Mouse (Mus musculus) hindbrain, embryonic 12.5 days (tissue): ENCODE results near the gene Gm49776. TPM values are rescaled to one million over a fixed set of nuclear protein-coding genes. Genes with fewer than 3 reads are reported as not detected.
"Not testable (repeated sequence)": the region's sequence is repeated elsewhere in the genome, so short reads cannot be mapped to it uniquely, and the experiment has no call there.

Experiments
- ATAC-seq: fragments of 200-750 bp; cut with Nextera tagmentation; 2 replicates; pipeline ENCODE4 v1.8.0; 2017; ENCODE audit warnings: moderate TSS enrichment; ENCODE audit not compliant: low FRiP score
- H3K27ac ChIP-seq: fragments of 300-500 bp; sonication (generic); 2 replicates; pipeline ENCODE4 v1.5.1; 2016; ENCODE audit warnings: mild to moderate bottlenecking
- H3K27me3 ChIP-seq: fragments of 300-500 bp; sonication (generic); 2 replicates; pipeline ENCODE4 v1.6.1; 2016; ENCODE audit warnings: mild to moderate bottlenecking
- H3K36me3 ChIP-seq: fragments of 300-500 bp; sonication (generic); 2 replicates; pipeline ENCODE4 v1.6.1; 2016; ENCODE audit warnings: mild to moderate bottlenecking
- H3K4me1 ChIP-seq: fragments of 300-500 bp; sonication (generic); 2 replicates; pipeline ENCODE4 v1.6.1; 2016
- H3K4me2 ChIP-seq: fragments of 300-500 bp; sonication (generic); replicated peaks from 2 replicates; pipeline ENCODE4 v1.6.1; 2016; ENCODE audit warnings: mild to moderate bottlenecking
- H3K4me3 ChIP-seq: fragments of 300-500 bp; sonication (generic); 2 replicates; pipeline ENCODE4 v1.5.1; 2016; ENCODE audit warnings: mild to moderate bottlenecking
- H3K9ac ChIP-seq: fragments of 300-500 bp; sonication (generic); 2 replicates; pipeline ENCODE4 v1.6.1; 2016; ENCODE audit warnings: mild to moderate bottlenecking, moderate library complexity
- H3K9me3 ChIP-seq: fragments of 300-500 bp; sonication (generic); replicated peaks from 2 replicates; pipeline ENCODE4 v1.6.1; 2016; ENCODE audit warnings: mild to moderate bottlenecking
- WGBS: fragments of 180-500 bp; shearing (Covaris S2); methylation state at CpG from one replicate; pipeline ENCODE4 v1.1.7; 2016; 5-methylcytosine and 5-hydroxymethylcytosine counted together
- polyA plus RNA-seq: library from polyadenylated mRNA; unstranded; fragments of >200 nt; fragmentation: Nextera tagmentation; extraction: Ambion mirVana; gene quantifications from 2 replicates; pipeline ENCODE4 v1.2.1, GENCODE M21; 2016

The Gm49776 gene
- polyA plus RNA-seq, 1 experiment from 2014 or later, result 1.7 TPM

GRCm38 (mm10) chr16:18214858-18215257 lies 43.3 kb downstream of the Gm49776 start:
- ATAC-seq, result no peak
- Histone ChIP-seq H3K36me3 (no peaks in the 10 kb centered on the region), H3K4me2 (peak overlapping the region; percentile 52), H3K9ac (peak overlapping the region; percentile 45; the same call in 1 of the 2 replicates), H3K27me3 (no peaks in the 10 kb centered on the region), H3K27ac (peak overlapping the region; percentile 92), H3K4me3 (peak overlapping the region; percentile 20), H3K4me1 (peaks cover 52% of the 10 kb centered on the region), H3K9me3 (no peaks in the 10 kb centered on the region)
- WGBS, result 62% methylated on average over 7 of the region's 7 CpGs

DNA sequence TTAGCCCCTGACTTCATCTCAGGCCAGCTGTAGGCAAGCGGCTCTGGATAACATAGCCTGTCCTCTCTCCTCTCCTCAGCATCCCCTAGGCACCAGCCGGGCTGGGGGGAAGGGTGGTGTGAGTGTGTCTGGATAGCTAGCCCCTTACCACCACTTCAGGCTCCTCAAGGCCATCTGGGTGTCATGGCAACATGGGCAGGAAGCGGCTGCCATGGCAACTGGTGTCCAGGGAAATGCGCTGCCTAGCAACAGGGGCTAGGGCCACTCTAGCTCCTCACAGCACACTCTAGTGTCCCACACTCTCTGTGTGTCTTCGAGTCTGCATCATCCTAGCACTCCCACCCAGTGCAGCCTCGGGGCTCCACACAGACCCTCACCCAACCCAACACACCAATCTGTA lies 44.4 kb downstream of the Gm49776 start:
- WGBS, result 20% methylated on average over 6 of the region's 6 CpGs
- Histone ChIP-seq H3K4me1 (peaks cover 49% of the 10 kb centered on the region), H3K4me3 (peak overlapping the region; percentile 20), H3K36me3 (no peaks in the 10 kb centered on the region), H3K27ac (peak overlapping the region; percentile 92), H3K27me3 (no peaks in the 10 kb centered on the region), H3K9me3 (no peaks in the 10 kb centered on the region), H3K9ac (peak overlapping the region; percentile 45), H3K4me2 (peak overlapping the region; percentile 52)
- ATAC-seq, result peak; percentile 95

GRCm38 (mm10) chr16:18211417-18212171 lies 46.5 kb downstream of the Gm49776 start:
- Histone ChIP-seq H3K9ac (no peak overlapping the region), H3K36me3 (no peaks in the 10 kb centered on the region), H3K4me3 (no peak overlapping the region), H3K4me2 (no peak overlapping the region), H3K4me1 (peaks cover 47% of the 10 kb centered on the region), H3K9me3 (no peaks in the 10 kb centered on the region), H3K27ac (no peak overlapping the region), H3K27me3 (no peaks in the 10 kb centered on the region)
- no peak for ATAC-seq
- WGBS, result 48% methylated on average over 10 of the region's 10 CpGs

- Histone ChIP-seq H3K27ac (no peak overlapping the region), H3K9ac (no peak overlapping the region), H3K27me3 (no peaks in the 10 kb centered on the region), H3K4me1 (peaks cover 45% of the 10 kb centered on the region), H3K4me3 (no peak overlapping the region), H3K4me2 (no peak overlapping the region), H3K36me3 (no peaks in the 10 kb centered on the region), H3K9me3 (no peaks in the 10 kb centered on the region)
- 25% methylated on average over 8 of the region's 8 CpGs for WGBS
- no peak for ATAC-seq
Measured at GRCm38 (mm10) chr16:18210701-18211416, 47.3 kb downstream of the Gm49776 start.

GRCm38 (mm10) chr16:18203430-18204091 lies 54.6 kb downstream of the Gm49776 start:
- H3K27me3 ChIP-seq, result no peaks in the 10 kb centered on the region
- ATAC-seq, result peak; percentile 28; the same call in 1 of the 2 replicates
- no peaks in the 10 kb centered on the region for H3K36me3 ChIP-seq
- no peak overlapping the region for H3K4me3 ChIP-seq
- H3K27ac ChIP-seq, result no peak overlapping the region
- H3K4me2 ChIP-seq, result no peak overlapping the region
- H3K4me1 ChIP-seq, result peaks cover 34% of the 10 kb centered on the region
- no peaks in the 10 kb centered on the region for H3K9me3 ChIP-seq
- WGBS, result 55% methylated on average over 7 of the region's 7 CpGs
- H3K9ac ChIP-seq, result no peak overlapping the region

GRCm38 (mm10) chr16:18202061-18202460 lies 56.1 kb downstream of the Gm49776 start:
- no peak overlapping the region for H3K27ac ChIP-seq
- no peaks in the 10 kb centered on the region for H3K27me3 ChIP-seq
- 94% methylated on average over 1 of the region's 1 CpGs for WGBS
- no peak overlapping the region for H3K9ac ChIP-seq
- ATAC-seq, result no peak
- peaks cover 44% of the 10 kb centered on the region for H3K4me1 ChIP-seq
- no peaks in the 10 kb centered on the region for H3K36me3 ChIP-seq
- H3K4me2 ChIP-seq, result no peak overlapping the region
- no peaks in the 10 kb centered on the region for H3K9me3 ChIP-seq
- no peak overlapping the region for H3K4me3 ChIP-seq

GRCm38 (mm10) chr16:18201620-18202019 lies 56.5 kb downstream of the Gm49776 start:
- H3K4me1 ChIP-seq, result peaks cover 44% of the 10 kb centered on the region

DNA sequence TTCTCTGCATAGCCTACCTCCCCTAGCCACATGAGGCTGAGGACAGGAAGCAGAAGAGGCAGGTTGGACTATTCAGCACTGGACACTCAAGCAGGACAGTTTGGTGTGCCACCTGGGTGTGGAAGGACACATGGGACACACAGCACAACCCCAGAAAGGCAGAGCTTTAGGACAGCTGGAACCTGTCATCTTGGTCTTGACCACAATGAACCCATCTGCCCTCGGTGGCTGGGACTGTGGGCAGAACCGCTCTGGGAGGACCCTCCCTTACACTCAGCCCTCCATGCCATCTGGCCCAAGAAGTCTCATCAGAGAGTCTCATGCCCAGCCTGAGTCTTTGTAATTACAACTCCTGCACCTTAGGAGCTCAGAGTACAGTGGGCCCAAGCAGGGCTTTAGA lies 58.1 kb downstream of the Gm49776 start:
- ATAC-seq, result no peak

More at GRCm38 (mm10) chr16:18201620-18202019, 56.5 kb downstream of the Gm49776 start:
- no peak for ATAC-seq
- Histone ChIP-seq H3K4me2 (no peak overlapping the region), H3K9me3 (no peaks in the 10 kb centered on the region), H3K36me3 (no peaks in the 10 kb centered on the region), H3K9ac (no peak overlapping the region), H3K4me3 (no peak overlapping the region), H3K27me3 (no peaks in the 10 kb centered on the region), H3K27ac (no peak overlapping the region)
- WGBS, result 35% methylated on average over 1 of the region's 1 CpGs

DNA sequence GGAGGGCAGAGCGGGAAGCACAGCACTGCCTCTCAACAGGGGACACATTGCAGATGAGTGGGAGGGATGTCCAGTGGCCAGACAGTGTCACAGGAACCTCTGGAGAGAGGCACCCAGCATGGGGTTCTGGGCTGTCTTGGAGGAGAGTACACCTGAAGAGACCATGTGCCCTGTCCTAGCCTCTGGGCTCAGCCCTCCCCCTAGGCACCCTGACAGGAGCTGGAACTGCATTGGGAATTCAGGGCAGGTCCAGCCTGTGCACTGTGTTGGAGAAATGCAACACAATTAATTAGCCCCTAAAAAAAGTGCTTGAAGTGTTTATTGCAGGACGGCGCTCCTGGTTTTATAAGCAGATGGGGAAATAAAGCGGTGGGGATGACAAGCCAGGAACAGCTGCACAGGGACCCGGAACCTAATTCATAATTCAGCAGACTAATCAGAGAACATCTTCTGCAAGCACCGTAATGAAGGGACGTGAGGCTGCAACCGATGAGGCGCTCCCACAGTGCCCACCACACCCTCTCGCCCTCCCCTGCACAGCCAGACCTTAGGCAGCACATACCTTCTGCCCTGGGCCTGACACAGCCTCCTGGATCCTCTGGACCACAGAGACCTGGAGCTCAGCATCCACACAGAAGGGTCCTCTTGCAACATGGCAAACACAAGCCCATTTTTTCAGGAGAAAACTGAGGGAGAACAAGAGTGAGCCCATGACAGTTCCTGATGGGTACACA lies 59.6 kb downstream of the Gm49776 start:
- H3K4me3 ChIP-seq, result no peak overlapping the region
- 67% methylated on average over 10 of the region's 10 CpGs for WGBS
- no peak overlapping the region; the same call in 1 of the 2 replicates for H3K9ac ChIP-seq
- ATAC-seq, result peak; percentile 19; the same call in 1 of the 2 replicates
- H3K36me3 ChIP-seq, result no peaks in the 10 kb centered on the region
- H3K27me3 ChIP-seq, result no peaks in the 10 kb centered on the region
- no peak overlapping the region for H3K4me2 ChIP-seq
- peak overlapping the region; percentile 71 for H3K27ac ChIP-seq
- peaks cover 52% of the 10 kb centered on the region for H3K4me1 ChIP-seq
- H3K9me3 ChIP-seq, result no peaks in the 10 kb centered on the region

More for the DNA sequence above, 58.1 kb downstream of the Gm49776 start:
- H3K4me3 ChIP-seq, result no peak overlapping the region
- peaks cover 45% of the 10 kb centered on the region for H3K4me1 ChIP-seq
- no peaks in the 10 kb centered on the region for H3K9me3 ChIP-seq
- H3K27ac ChIP-seq, result no peak overlapping the region
- H3K9ac ChIP-seq, result no peak overlapping the region
- H3K36me3 ChIP-seq, result no peaks in the 10 kb centered on the region
- H3K4me2 ChIP-seq, result no peak overlapping the region
- WGBS, result 82% methylated on average over 2 of the region's 2 CpGs
- no peaks in the 10 kb centered on the region for H3K27me3 ChIP-seq

GRCm38 (mm10) chr16:18197881-18198280 lies 60.2 kb downstream of the Gm49776 start:
- 82% methylated on average over 6 of the region's 6 CpGs for WGBS
- Histone ChIP-seq H3K27ac (peak overlapping the region; percentile 35; the same call in 1 of the 2 replicates), H3K36me3 (no peaks in the 10 kb centered on the region), H3K4me3 (no peak overlapping the region), H3K4me1 (peaks cover 52% of the 10 kb centered on the region), H3K9ac (0 out of 2 replicates have a peak overlapping the region, but pooled peaks have one; percentile 25), H3K9me3 (no peaks in the 10 kb centered on the region), H3K4me2 (no peak overlapping the region), H3K27me3 (no peaks in the 10 kb centered on the region)
- no peak for ATAC-seq

- H3K27me3 ChIP-seq, ATAC-seq: not testable (repeated sequence)
- 53% methylated on average over 3 of the region's 3 CpGs for WGBS
Measured at GRCm38 (mm10) chr16:18195561-18195960, 62.6 kb downstream of the Gm49776 start.

More at GRCm38 (mm10) chr16:18195561-18195960, 62.6 kb downstream of the Gm49776 start:
- peaks cover 42% of the 10 kb centered on the region for H3K4me1 ChIP-seq
- H3K36me3 ChIP-seq, H3K9ac ChIP-seq, H3K4me2 ChIP-seq, H3K27ac ChIP-seq, H3K9me3 ChIP-seq, H3K4me3 ChIP-seq: not testable (repeated sequence)
